Mouse (Mus musculus) CD4-positive, CD25-positive, alpha-beta regulatory T cell (primary cell): ENCODE measurements around the gene Olfr868. TPM values are rescaled to one million over a fixed set of nuclear protein-coding genes. Genes with fewer than 3 reads are reported as not detected.

ENCODE experiments used
- polyA plus RNA-seq: library from polyadenylated mRNA; unstranded; fragments of 100-300 nt; shearing (Covaris generic); gene quantifications from one replicate; pipeline ENCODE4 v1.2.1, GENCODE M21; 2017

Olfr868 gene
- polyA plus RNA-seq, result not detected

GRCm38 (mm10) chr9:20098326-20098725 lies at the start of gene Olfr868:
Olfr868 (plus strand) TSS chr9:20098626.

DNA sequence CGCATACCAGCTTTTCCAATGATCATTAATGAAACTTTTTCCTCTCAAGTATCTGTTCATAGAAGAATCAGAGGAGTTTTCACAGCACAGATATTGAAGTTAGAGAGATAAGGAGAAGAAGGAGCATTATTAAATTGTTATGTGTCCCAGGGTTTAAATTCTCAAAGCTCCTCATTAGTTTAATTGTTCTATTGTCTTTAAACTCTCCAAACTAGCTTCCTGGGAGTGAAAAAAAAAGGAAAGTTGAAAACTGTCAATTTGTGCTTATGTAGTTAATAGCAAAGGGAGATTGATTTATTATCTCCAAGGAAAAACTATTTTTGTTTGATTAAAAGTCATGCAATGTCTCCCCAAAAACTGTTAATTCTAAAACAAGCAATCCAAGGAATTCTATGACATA lies 41.0 kb upstream of the Olfr868 start, which contains the start of gene Olfr867:
TSS of gene Olfr867 (minus strand) at position 101 of the 400 bp plus-strand sequence.

DNA sequence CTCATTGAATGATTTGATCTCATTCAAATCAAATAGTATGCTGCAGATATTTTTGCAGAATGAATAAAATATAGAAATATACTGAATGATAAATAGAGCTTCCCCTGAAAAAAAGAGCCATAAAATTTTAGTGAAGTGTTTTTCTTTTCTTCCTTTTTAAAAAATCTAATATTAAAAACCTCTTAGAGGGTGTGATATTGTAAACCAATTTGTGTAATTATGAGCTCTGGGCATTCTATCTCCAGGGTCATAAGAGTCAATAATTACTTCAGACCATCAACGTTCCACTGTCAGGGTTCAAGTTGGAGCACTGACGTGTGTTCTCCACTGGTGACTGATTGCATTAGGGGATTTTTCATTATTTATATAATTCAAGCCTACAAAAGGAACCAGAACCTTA lies 30.3 kb downstream of the Olfr868 start, which contains the start of gene Olfr869:
TSS of gene Olfr869 (plus strand) at position 301 of the 400 bp plus-strand sequence.

Other genes with a start within 250 kb of the Olfr868 start
- 0.14 TPM for gene Olfr860, start 248.9 kb upstream of the Olfr868 start, polyA plus RNA-seq
- not detected for gene Olfr862, start 210.6 kb upstream of the Olfr868 start, polyA plus RNA-seq
- gene Olfr77, start 181.8 kb upstream of the Olfr868 start, polyA plus RNA-seq, result 0.90 TPM
- not detected for gene Olfr866, start 70.6 kb upstream of the Olfr868 start, polyA plus RNA-seq
- gene Olfr867, start 41.1 kb upstream of the Olfr868 start, polyA plus RNA-seq, result not detected
- gene Olfr869, start 30.4 kb downstream of the Olfr868 start, polyA plus RNA-seq, result not detected
- gene Olfr870, start 75.4 kb downstream of the Olfr868 start, polyA plus RNA-seq, result not detected
- gene Olfr871, start 113.6 kb downstream of the Olfr868 start, polyA plus RNA-seq, result not detected
- gene Olfr872, start 138.5 kb downstream of the Olfr868 start, polyA plus RNA-seq, result 0.16 TPM
- not detected for gene Olfr39, start 183.7 kb downstream of the Olfr868 start, polyA plus RNA-seq
- gene Olfr873, start 199.9 kb downstream of the Olfr868 start, polyA plus RNA-seq, result 0.04 TPM
- 0.19 TPM for gene Olfr18, start 237.5 kb downstream of the Olfr868 start, polyA plus RNA-seq